Mouse (Mus musculus) heart, adult 2 months (tissue): Measurements from ENCODE around the gene Sult1c2.

Experiments used
- CTCF ChIP-seq: fragments of 200-600 bp; IDR thresholded peaks from 2 replicates; pipeline ENCODE4 v1.8.1; 2022; ENCODE audit warnings: antibody characterized with exemption, mild to moderate bottlenecking, moderate library complexity
- EP300 ChIP-seq: fragments of 200-500 bp; IDR thresholded peaks from 2 replicates; pipeline ENCODE4 v1.6.1; 2011; ENCODE audit warnings: low read depth, low read length, control low read depth; ENCODE audit not compliant: insufficient read depth

DNA sequence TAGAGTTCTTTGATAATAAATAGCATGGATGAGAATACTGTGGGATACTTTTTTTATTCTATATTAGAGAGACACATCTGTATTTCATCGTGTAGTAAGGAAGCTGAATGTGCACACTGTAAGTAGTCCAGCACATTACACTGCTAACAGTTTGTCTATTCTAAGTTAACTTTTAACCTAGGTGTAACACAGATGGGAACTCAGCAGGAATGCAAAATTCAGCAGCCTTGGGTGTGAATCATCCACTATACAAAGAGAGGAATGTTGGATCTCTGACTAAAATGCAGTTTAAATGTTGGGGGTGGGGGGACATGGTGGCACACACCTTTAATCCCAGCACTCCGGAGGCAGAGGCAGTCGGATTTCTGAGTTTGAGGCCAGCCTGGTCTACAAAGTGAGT is 26.1 kb upstream of the Sult1c2 start:
- TF ChIP-seq CTCF (no peak), EP300 (no peak)
